17 mouse cellular contexts compared by ENCODE assay signal in genomic region chr14:76217571-76218256, GRCm38 (mm10).
A peak's percentile ranks its signal among the peaks of the same experiment; 100 is the strongest.
DNase-seq lines count a peak whose midpoint lies in the region; ATAC-seq lines count a peak whose summit lies in the region.
"Had no signal": no experiment of that assay in that cellular context is flagged by ENCODE, and none has a peak within 500 bp of the region (broad histone marks: within the 10 kb centered on the region; RNA-seq: fewer than 3 reads in every experiment).

No protein-coding gene starts in this region.

- 69% methylated on average over 8 of the region's 8 CpGs for WGBS in lung, embryonic 15.5 days

- ATAC-seq in lung, embryonic 15.5 days (ENCODE audit: borderline replicate concordance, extremely low read depth, low FRiP score, low TSS enrichment), result no peak
- peak; percentile 8 for ATAC-seq in CD4-positive, CD25-positive, alpha-beta regulatory T cell, adult 4 months
- ATAC-seq in granulocyte monocyte progenitor cell, adult 5-6 weeks (replicated peaks; ENCODE audit: poor library complexity, severe bottlenecking), result peak; percentile 6; the same call in 1 of the 2 replicates
- no peak for ATAC-seq in erythroblast, adult 5-6 weeks (replicated peaks; ENCODE audit: low FRiP score, poor library complexity, severe bottlenecking)

- peak overlapping the region; percentile 21; the same call in 1 of the 2 replicates for H3K4me2 ChIP-seq in lung, embryonic 15.5 days
- H3K4me2 ChIP-seq: heart, embryonic 13.5 days; limb, embryonic 13.5 days had no signal

- no peak overlapping the region for H3K27ac ChIP-seq in lung, embryonic 15.5 days
- H3K27ac ChIP-seq: embryonic facial prominence, embryonic 10.5 days; heart, embryonic 13.5 days; hindbrain, embryonic 10.5 days; limb, embryonic 13.5 days had no signal

- DNase-seq in lung, postnatal 14 days, result no peak
- peak; percentile 11 for DNase-seq in lung, postnatal 36 days
- DNase-seq in c-Kit-positive CD71-positive TER-119-positive erythroid progenitor cells, embryonic 14.5 days (ENCODE audit: low spot score), result no peak
- no peak for DNase-seq in neural tube, embryonic 10.5 days (ENCODE audit: extremely low spot score, low spot score)
- DNase-seq: adrenal gland, postnatal 14 days; cerebellum, postnatal 10 days; gastrocnemius, postnatal 36 days; kidney, adult 8-10 months had no signal

- no peaks in the 10 kb centered on the region for H3K27me3 ChIP-seq in lung, embryonic 15.5 days
- H3K27me3 ChIP-seq: limb, embryonic 13.5 days had no signal

- 0 out of 2 replicates have a peak, but pooled peaks cover 5% of the 10 kb centered on the region for H3K9me3 ChIP-seq in lung, embryonic 15.5 days

- no peaks in the 10 kb centered on the region for H3K36me3 ChIP-seq in lung, embryonic 15.5 days
- H3K36me3 ChIP-seq: embryonic facial prominence, embryonic 10.5 days; heart, embryonic 13.5 days; hindbrain, embryonic 10.5 days; limb, embryonic 13.5 days had no signal

- H3K9ac ChIP-seq in lung, embryonic 15.5 days, result no peak overlapping the region
- H3K9ac ChIP-seq: heart, embryonic 13.5 days; limb, embryonic 13.5 days had no signal

- no peak overlapping the region for H3K4me3 ChIP-seq in lung, embryonic 15.5 days
- H3K4me3 ChIP-seq: embryonic facial prominence, embryonic 10.5 days; heart, embryonic 13.5 days; hindbrain, embryonic 10.5 days; limb, embryonic 13.5 days; midbrain, embryonic 10.5 days had no signal

- H3K4me1 ChIP-seq in lung, embryonic 15.5 days, result peaks cover 10% of the 10 kb centered on the region
- H3K4me1 ChIP-seq: heart, embryonic 13.5 days had no signal

Comparison
In these comparisons a context has a peak if more than half of its experiments do, and no peak if none do; other contexts are left out.
1. ATAC-seq: peak in CD4-positive, CD25-positive, alpha-beta regulatory T cell, adult 4 months (single experiment) and granulocyte monocyte progenitor cell, adult 5-6 weeks (single experiment); none in lung, embryonic 15.5 days (single experiment) and erythroblast, adult 5-6 weeks (single experiment).